Mouse (Mus musculus) midbrain, postnatal 0 days (tissue): ENCODE data around the gene Slc36a3. TPM values are rescaled to one million over a fixed set of nuclear protein-coding genes. Genes with fewer than 3 reads are reported as not detected.
A peak's percentile ranks its signal among the peaks of the same experiment; 100 is the strongest.

Experiments used
- ATAC-seq: fragments of 200-750 bp; cut with Nextera tagmentation; 2 replicates; pipeline ENCODE4 v1.8.0; 2017; ENCODE audit warnings: moderate number of reproducible peaks, mild to moderate bottlenecking, moderate TSS enrichment, moderate library complexity; ENCODE audit not compliant: low FRiP score
- DNase-seq: peaks from one replicate; pipeline ENCODE4 v3.0.0-alpha.2; 2015; ENCODE audit warnings: low spot score
- H3K27ac ChIP-seq: fragments of 300-500 bp; sonication (generic); 2 replicates; pipeline ENCODE4 v1.5.1; 2014; ENCODE audit warnings: low read depth, mild to moderate bottlenecking, low read length, mixed read lengths
- H3K27me3 ChIP-seq: fragments of 300-500 bp; sonication (generic); 2 replicates; pipeline ENCODE4 v1.6.1; 2014; ENCODE audit warnings: low read length, control low read depth, mixed read lengths; ENCODE audit not compliant: insufficient read depth
- H3K36me3 ChIP-seq: fragments of 300-500 bp; sonication (generic); 2 replicates; pipeline ENCODE4 v1.6.1; 2014; ENCODE audit warnings: low read length, control low read depth, mixed read lengths; ENCODE audit not compliant: insufficient read depth
- H3K4me1 ChIP-seq: fragments of 300-500 bp; sonication (generic); 2 replicates; pipeline ENCODE4 v1.6.1; 2014; ENCODE audit warnings: mild to moderate bottlenecking, control low read depth, antibody characterized with exemption, low read length, mixed read lengths; ENCODE audit not compliant: insufficient read depth
- H3K4me2 ChIP-seq: fragments of 300-500 bp; sonication (generic); 2 replicates; pipeline ENCODE4 v1.6.1; 2014; ENCODE audit warnings: low read depth, mild to moderate bottlenecking, low read length, mixed read lengths; ENCODE audit not compliant: poor library complexity, severe bottlenecking
- H3K4me3 ChIP-seq: fragments of 300-500 bp; sonication (generic); 2 replicates; pipeline ENCODE4 v1.5.1; 2014; ENCODE audit warnings: low read depth, mild to moderate bottlenecking, low read length, moderate library complexity
- H3K9ac ChIP-seq: fragments of 300-500 bp; sonication (generic); replicated peaks from 2 replicates; pipeline ENCODE4 v1.6.1; 2014; ENCODE audit warnings: mild to moderate bottlenecking, low read length, moderate library complexity, mixed read lengths; ENCODE audit not compliant: poor library complexity, severe bottlenecking
- H3K9me3 ChIP-seq: fragments of 300-500 bp; sonication (generic); 2 replicates; pipeline ENCODE4 v1.6.1; 2016; ENCODE audit warnings: low read length, control low read depth
- CTCF ChIP-seq: IDR thresholded peaks from 2 replicates; pipeline ENCODE4 v1.5.1; 2016; ENCODE audit warnings: antibody characterized with exemption, mild to moderate bottlenecking
- WGBS: fragments of 180-500 bp; shearing (Covaris S2); extraction: QIAGEN DNeasy Blood & Tissue Kit; methylation state at CpG from one replicate; pipeline ENCODE4 v1.1.7; 2014; 5-methylcytosine and 5-hydroxymethylcytosine counted together
- polyA plus RNA-seq: library from polyadenylated mRNA; unstranded; fragments of >200 nt; fragmentation: Nextera tagmentation; extraction: Ambion mirVana; gene quantifications from 2 replicates; pipeline ENCODE4 v1.2.1, GENCODE M21; 2015
- total RNA-seq: library from RNA; depleted of rRNA; stranded (reverse); fragments of >200 nt; gene quantifications from 2 replicates; pipeline ENCODE4 v1.2.3, GENCODE M21; 2014

Gene Slc36a3
- total and polyA plus RNA-seq, 2 experiments from 2014 or later = not detected

- H3K27me3 ChIP-seq = no peaks in the 10 kb centered on the region
- H3K4me2 ChIP-seq = no peak overlapping the region
- H3K4me1 ChIP-seq = no peaks in the 10 kb centered on the region
- ATAC-seq (no peak), DNase-seq (no peak)
- H3K36me3 ChIP-seq = no peaks in the 10 kb centered on the region
- no peak overlapping the region for H3K9ac ChIP-seq
- WGBS = 84% methylated on average over 4 of the region's 4 CpGs
- no peak overlapping the region for H3K4me3 ChIP-seq
- no peak overlapping the region for H3K27ac ChIP-seq
- no peaks in the 10 kb centered on the region for H3K9me3 ChIP-seq
- no peak for TF ChIP-seq CTCF
These were observed 10.0 kb downstream of the Slc36a3 start for GRCm38 (mm10) chr11:55141502-55141901.

- H3K9ac ChIP-seq = no peak overlapping the region
- DNase-seq (no peak), ATAC-seq (no peak)
- no peak overlapping the region for H3K4me2 ChIP-seq
- no peak overlapping the region for H3K27ac ChIP-seq
- no peaks in the 10 kb centered on the region for H3K9me3 ChIP-seq
- no peaks in the 10 kb centered on the region for H3K4me1 ChIP-seq
- no peaks in the 10 kb centered on the region for H3K36me3 ChIP-seq
- TF ChIP-seq CTCF = no peak
- H3K27me3 ChIP-seq = no peaks in the 10 kb centered on the region
- no peak overlapping the region for H3K4me3 ChIP-seq
These were observed 13.9 kb downstream of the Slc36a3 start for GRCm38 (mm10) chr11:55137646-55138045.

- no peaks in the 10 kb centered on the region for H3K36me3 ChIP-seq
- H3K9ac ChIP-seq = no peak overlapping the region
- no peak overlapping the region for H3K27ac ChIP-seq
- 83% methylated on average over 15 of the region's 15 CpGs for WGBS
- no peak for ATAC-seq
- H3K4me1 ChIP-seq = no peaks in the 10 kb centered on the region
- no peak overlapping the region for H3K4me2 ChIP-seq
- no peaks in the 10 kb centered on the region for H3K9me3 ChIP-seq
- TF ChIP-seq CTCF = no peak
- H3K27me3 ChIP-seq = no peaks in the 10 kb centered on the region
- H3K4me3 ChIP-seq = no peak overlapping the region
- peak; percentile 9 for DNase-seq
These were observed 14.5 kb downstream of the Slc36a3 start for GRCm38 (mm10) chr11:55136770-55137547.

GRCm38 (mm10) chr11:55134871-55135270, 16.6 kb downstream of the Slc36a3 start:
- WGBS = 94% methylated on average over 5 of the region's 5 CpGs
- no peak overlapping the region for H3K4me3 ChIP-seq
- no peaks in the 10 kb centered on the region for H3K4me1 ChIP-seq
- no peaks in the 10 kb centered on the region for H3K27me3 ChIP-seq
- H3K9me3 ChIP-seq = no peaks in the 10 kb centered on the region
- no peak for TF ChIP-seq CTCF
- no peak for ATAC-seq
- H3K4me2 ChIP-seq = no peak overlapping the region
- no peak for DNase-seq
- no peaks in the 10 kb centered on the region for H3K36me3 ChIP-seq
- no peak overlapping the region for H3K9ac ChIP-seq
- H3K27ac ChIP-seq = no peak overlapping the region

GRCm38 (mm10) chr11:55134407-55134806, 17.1 kb downstream of the Slc36a3 start:
- Histone ChIP-seq H3K4me2 (no peak overlapping the region), H3K4me3 (no peak overlapping the region), H3K9me3 (no peaks in the 10 kb centered on the region), H3K27ac (no peak overlapping the region), H3K36me3 (no peaks in the 10 kb centered on the region), H3K9ac (no peak overlapping the region), H3K27me3 (no peaks in the 10 kb centered on the region), H3K4me1 (no peaks in the 10 kb centered on the region)
- DNase-seq (no peak), ATAC-seq (no peak)
- 89% methylated on average over 1 of the region's 1 CpGs for WGBS
- no peak for TF ChIP-seq CTCF

DNA sequence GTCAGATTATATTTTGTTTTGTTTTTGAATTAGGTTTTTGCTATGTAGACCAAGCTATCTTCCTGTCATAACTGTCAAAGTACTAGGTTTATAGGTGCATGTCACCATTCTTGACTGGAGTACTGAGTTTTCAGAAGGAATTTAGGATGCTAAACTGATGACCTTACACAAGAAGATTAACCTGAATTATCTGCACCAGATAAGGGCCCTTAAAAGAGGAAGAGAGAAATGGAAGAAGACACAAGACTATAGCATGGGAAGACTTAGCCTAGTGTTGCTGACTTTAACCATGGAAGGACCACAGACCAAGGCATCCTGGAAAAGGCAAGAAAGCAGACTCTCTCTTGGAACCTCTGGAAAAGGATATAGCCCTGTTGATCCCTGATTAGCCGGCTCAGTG, 18.3 kb downstream of the Slc36a3 start:
- Histone ChIP-seq H3K27me3 (no peaks in the 10 kb centered on the region), H3K9me3 (no peaks in the 10 kb centered on the region), H3K4me3 (no peak overlapping the region), H3K9ac (no peak overlapping the region), H3K4me1 (no peaks in the 10 kb centered on the region; the same call in 1 of the 2 replicates), H3K36me3 (no peaks in the 10 kb centered on the region), H3K27ac (no peak overlapping the region), H3K4me2 (no peak overlapping the region)
- WGBS = 90% methylated on average over 1 of the region's 1 CpGs
- no peak for TF ChIP-seq CTCF
- ATAC-seq (no peak), DNase-seq (no peak)
